Mouse (Mus musculus) heart, postnatal 0 days (tissue): ENCODE results near the gene Pla2g15. TPM values are rescaled to one million over a fixed set of nuclear protein-coding genes. Genes with fewer than 3 reads are reported as not detected.

Source experiments
- ATAC-seq: fragments of 200-750 bp; cut with Nextera tagmentation; 2 replicates; pipeline ENCODE4 v1.8.0; 2017; ENCODE audit warnings: low read depth, moderate number of reproducible peaks, moderate library complexity; ENCODE audit not compliant: insufficient read depth
- DNase-seq: peaks from one replicate; pipeline ENCODE4 v3.0.0-alpha.2; 2016; ENCODE audit warnings: low spot score
- H3K27ac ChIP-seq: fragments of 300-500 bp; sonication (generic); 2 replicates; pipeline ENCODE4 v1.5.1; 2014; ENCODE audit warnings: low read depth, mild to moderate bottlenecking
- H3K27me3 ChIP-seq: fragments of 300-500 bp; sonication (generic); 2 replicates; pipeline ENCODE4 v1.6.1; 2014; ENCODE audit warnings: low read length, mixed read lengths; ENCODE audit not compliant: control insufficient read depth, insufficient read depth
- H3K36me3 ChIP-seq: fragments of 300-500 bp; sonication (generic); replicated peaks from 2 replicates; pipeline ENCODE4 v1.6.1; 2014; ENCODE audit warnings: low read length, mixed read lengths; ENCODE audit not compliant: control insufficient read depth, insufficient read depth
- H3K4me1 ChIP-seq: fragments of 300-500 bp; sonication (generic); 2 replicates; pipeline ENCODE4 v1.6.1; 2014; ENCODE audit warnings: antibody characterized with exemption; ENCODE audit not compliant: control insufficient read depth, insufficient read depth
- H3K4me2 ChIP-seq: fragments of 300-500 bp; sonication (generic); 2 replicates; pipeline ENCODE4 v1.6.1; 2014; ENCODE audit warnings: low read depth, mild to moderate bottlenecking, low read length, moderate library complexity
- H3K4me3 ChIP-seq: fragments of 300-500 bp; sonication (generic); 2 replicates; pipeline ENCODE4 v1.5.1; 2014; ENCODE audit warnings: low read depth, low read length
- H3K9ac ChIP-seq: fragments of 300-500 bp; sonication (generic); replicated peaks from 2 replicates; pipeline ENCODE4 v1.6.1; 2014; ENCODE audit warnings: low read depth, low read length, mixed read lengths
- H3K9me3 ChIP-seq: fragments of 300-500 bp; sonication (generic); replicated peaks from 2 replicates; pipeline ENCODE4 v1.6.1; 2016; ENCODE audit warnings: low read length; ENCODE audit not compliant: control insufficient read depth
- CTCF ChIP-seq: IDR thresholded peaks from 2 replicates; pipeline ENCODE4 v1.5.1; 2016; ENCODE audit warnings: antibody characterized with exemption, control low read depth, low read depth
- EP300 ChIP-seq: IDR thresholded peaks from 2 replicates; pipeline ENCODE4 v1.6.1; 2016; ENCODE audit warnings: antibody characterized with exemption, low read depth
- WGBS: fragments of 180-500 bp; shearing (Covaris S2); extraction: QIAGEN DNeasy Blood & Tissue Kit; methylation state at CpG from one replicate; pipeline ENCODE4 v1.1.7; 2014; 5-methylcytosine and 5-hydroxymethylcytosine counted together
- polyA plus RNA-seq: library from polyadenylated mRNA; unstranded; fragments of >200 nt; fragmentation: Nextera tagmentation; extraction: Ambion mirVana; gene quantifications from 2 replicates; pipeline ENCODE4 v1.2.1, GENCODE M21; 2015
- total RNA-seq: library from RNA; depleted of rRNA; stranded (reverse); fragments of >200 nt; gene quantifications from 2 replicates; pipeline ENCODE4 v1.2.3, GENCODE M21; 2014; ENCODE audit warnings: low replicate concordance

Gene Pla2g15
- total and polyA plus RNA-seq, 2 experiments from 2014 or later = 4.7 to 5.0 TPM

- H3K4me1 ChIP-seq = peaks cover 8% of the 10 kb centered on the region; the same call in 1 of the 2 replicates
- no peaks in the 10 kb centered on the region for H3K9me3 ChIP-seq
- DNase-seq (no peak), ATAC-seq (no peak)
- H3K27ac ChIP-seq = no peak overlapping the region
- H3K36me3 ChIP-seq = peaks cover 34% of the 10 kb centered on the region
- no peak overlapping the region for H3K4me2 ChIP-seq
- WGBS = 69% methylated on average over 9 of the region's 9 CpGs
- H3K9ac ChIP-seq = no peak overlapping the region
- TF ChIP-seq EP300 = no peak
- no peak overlapping the region for H3K4me3 ChIP-seq
- H3K27me3 ChIP-seq = no peaks in the 10 kb centered on the region
Measured at GRCm38 (mm10) chr8:106163251-106163650, 13.1 kb downstream of the Pla2g15 start.

- Histone ChIP-seq H3K4me3 (no peak overlapping the region), H3K4me1 (peaks cover 8% of the 10 kb centered on the region; the same call in 1 of the 2 replicates), H3K9ac (no peak overlapping the region), H3K27ac (no peak overlapping the region), H3K36me3 (peaks cover 29% of the 10 kb centered on the region), H3K4me2 (no peak overlapping the region), H3K27me3 (no peaks in the 10 kb centered on the region), H3K9me3 (no peaks in the 10 kb centered on the region)
- TF ChIP-seq CTCF = peak; percentile 77
- no peak for TF ChIP-seq EP300
- WGBS = 36% methylated on average over 4 of the region's 4 CpGs
- ATAC-seq = no peak
- DNase-seq = peak; percentile 41
Measured at GRCm38 (mm10) chr8:106165460-106165859, 15.3 kb downstream of the Pla2g15 start.

- no peak for TF ChIP-seq EP300
- TF ChIP-seq CTCF = no peak
- peak; percentile 79 for ATAC-seq
- Histone ChIP-seq H3K9me3 (no peaks in the 10 kb centered on the region), H3K4me3 (peak within 1 kb of the TSS; percentile 82), H3K36me3 (peaks cover 7% of the 10 kb centered on the region; the same call in 1 of the 2 replicates), H3K27ac (peak within 1 kb of the TSS; percentile 52), H3K27me3 (no peaks in the 10 kb centered on the region), H3K9ac (peak within 1 kb of the TSS; percentile 75), H3K4me2 (peak within 1 kb of the TSS; percentile 97), H3K4me1 (peaks cover 8% of the 10 kb centered on the region; the same call in 1 of the 2 replicates)
- DNase-seq = peak; percentile 44
- under 1% methylated on average over 43 of the region's 59 CpGs for WGBS
Measured at GRCm38 (mm10) chr8:106168356-106169016, 18.3 kb downstream of the Pla2g15 start, which contains the start of gene Slc7a6. TSS of gene Slc7a6 (plus strand) at chr8:106168857.

GRCm38 (mm10) chr8:106169017-106169933 is 19.1 kb downstream of the Pla2g15 start:
- ATAC-seq (peak; percentile 59), DNase-seq (peak; percentile 33)

GRCm38 (mm10) chr8:106169934-106170480 is 19.8 kb downstream of the Pla2g15 start:
- ATAC-seq = no peak
- H3K27ac ChIP-seq = no peak overlapping the region
- TF ChIP-seq CTCF (no peak), EP300 (no peak)

More at GRCm38 (mm10) chr8:106169017-106169933, 19.1 kb downstream of the Pla2g15 start:
- H3K9ac ChIP-seq = peak overlapping the region; percentile 75
- peaks cover 8% of the 10 kb centered on the region; the same call in 1 of the 2 replicates for H3K4me1 ChIP-seq
- peak overlapping the region; percentile 97 for H3K4me2 ChIP-seq
- H3K36me3 ChIP-seq = no peaks in the 10 kb centered on the region
- TF ChIP-seq CTCF (no peak), EP300 (no peak)
- H3K27me3 ChIP-seq = no peaks in the 10 kb centered on the region
- no peaks in the 10 kb centered on the region for H3K9me3 ChIP-seq
- WGBS = 1% methylated on average over 54 of the region's 54 CpGs
- peak overlapping the region; percentile 82 for H3K4me3 ChIP-seq
- H3K27ac ChIP-seq = peak overlapping the region; percentile 52

More at GRCm38 (mm10) chr8:106169934-106170480, 19.8 kb downstream of the Pla2g15 start:
- Histone ChIP-seq H3K4me3 (peak overlapping the region; percentile 82), H3K27me3 (no peaks in the 10 kb centered on the region), H3K4me2 (peak overlapping the region; percentile 97), H3K4me1 (peaks cover 8% of the 10 kb centered on the region; the same call in 1 of the 2 replicates), H3K9me3 (no peaks in the 10 kb centered on the region), H3K9ac (peak overlapping the region; percentile 75), H3K36me3 (no peaks in the 10 kb centered on the region)
- no peak for DNase-seq
- 25% methylated on average over 6 of the region's 6 CpGs for WGBS
